Mouse (Mus musculus): ENCODE data around the gene Sypl.

- no peak for TF ChIP-seq CTCF (IDR thresholded peaks at IDR 0.05; ENCODE audit: borderline replicate concordance, control insufficient read depth, extremely low read depth, insufficient read depth, low read length, poor library complexity)
- TF ChIP-seq POLR2A (IDR thresholded peaks at IDR 0.05; ENCODE audit: control insufficient read depth, extremely low read depth, insufficient read depth, low read length, poor library complexity): no peak
These were observed 32.1 kb upstream of the Sypl start for GRCm38 (mm10) chr12:32921532-32922131.
